Mouse (Mus musculus) midbrain, embryonic 15.5 days (tissue): ENCODE results near the gene Ppil6. TPM values are rescaled to one million over a fixed set of nuclear protein-coding genes. Genes with fewer than 3 reads are reported as not detected.
A peak's percentile ranks its signal among the peaks of the same experiment; 100 is the strongest.

Experiments used
- ATAC-seq: fragments of 200-750 bp; cut with Nextera tagmentation; replicated peaks from 2 replicates; pipeline ENCODE4 v1.8.0; 2017; ENCODE audit warnings: moderate TSS enrichment
- H3K27ac ChIP-seq: fragments of 300-500 bp; sonication (generic); 2 replicates; pipeline ENCODE4 v1.5.1; 2015; ENCODE audit warnings: mild to moderate bottlenecking, inconsistent platforms
- H3K27me3 ChIP-seq: fragments of 300-500 bp; sonication (generic); replicated peaks from 2 replicates; pipeline ENCODE4 v1.6.1; 2015; ENCODE audit warnings: inconsistent platforms
- H3K36me3 ChIP-seq: fragments of 300-500 bp; sonication (generic); replicated peaks from 2 replicates; pipeline ENCODE4 v1.6.1; 2015; ENCODE audit warnings: inconsistent platforms
- H3K4me1 ChIP-seq: fragments of 300-500 bp; sonication (generic); 2 replicates; pipeline ENCODE4 v1.6.1; 2015; ENCODE audit warnings: inconsistent platforms
- H3K4me2 ChIP-seq: fragments of 300-500 bp; sonication (generic); 2 replicates; pipeline ENCODE4 v1.6.1; 2015; ENCODE audit warnings: inconsistent platforms, mild to moderate bottlenecking, moderate library complexity
- H3K4me3 ChIP-seq: fragments of 300-500 bp; sonication (generic); 2 replicates; pipeline ENCODE4 v1.5.1; 2015; ENCODE audit warnings: mild to moderate bottlenecking, inconsistent platforms
- H3K9ac ChIP-seq: fragments of 300-500 bp; sonication (generic); 2 replicates; pipeline ENCODE4 v1.6.1; 2015; ENCODE audit warnings: mild to moderate bottlenecking, inconsistent platforms
- H3K9me3 ChIP-seq: fragments of 300-500 bp; sonication (generic); 2 replicates; pipeline ENCODE4 v1.6.1; 2016; ENCODE audit warnings: inconsistent platforms
- WGBS: fragments of 180-500 bp; shearing (Covaris S2); methylation state at CpG from one replicate; pipeline ENCODE4 v1.1.7; 2015; ENCODE audit warnings: mixed read lengths; 5-methylcytosine and 5-hydroxymethylcytosine counted together
- polyA plus RNA-seq: library from polyadenylated mRNA; unstranded; fragments of >200 nt; fragmentation: Nextera tagmentation; extraction: Ambion mirVana; gene quantifications from 2 replicates; pipeline ENCODE4 v1.2.1, GENCODE M21; 2015

The Ppil6 gene
- polyA plus RNA-seq, 1 experiment from 2014 or later: 3.2 TPM

- H3K27ac ChIP-seq: no peak overlapping the region
- no peak overlapping the region for H3K4me3 ChIP-seq
- 37% methylated on average over 6 of the region's 6 CpGs for WGBS
- H3K27me3 ChIP-seq: no peaks in the 10 kb centered on the region
- H3K9ac ChIP-seq: no peak overlapping the region
- peaks cover 10% of the 10 kb centered on the region for H3K36me3 ChIP-seq
- no peaks in the 10 kb centered on the region for H3K4me1 ChIP-seq
- ATAC-seq: no peak
- no peaks in the 10 kb centered on the region for H3K9me3 ChIP-seq
- H3K4me2 ChIP-seq: no peak overlapping the region
Observed at GRCm38 (mm10) chr10:41467325-41467724, 22.9 kb upstream of the Ppil6 start.

GRCm38 (mm10) chr10:41470693-41471092 is 19.5 kb upstream of the Ppil6 start:
- Histone ChIP-seq H3K9me3 (no peaks in the 10 kb centered on the region), H3K27ac (no peak overlapping the region), H3K4me1 (peaks cover under 1% of the 10 kb centered on the region), H3K4me3 (no peak overlapping the region), H3K36me3 (no peaks in the 10 kb centered on the region; the same call in 1 of the 2 replicates), H3K4me2 (no peak overlapping the region), H3K9ac (no peak overlapping the region), H3K27me3 (no peaks in the 10 kb centered on the region)
- ATAC-seq: no peak
- WGBS: 87% methylated on average over 3 of the region's 3 CpGs

- Histone ChIP-seq H3K27me3 (no peaks in the 10 kb centered on the region), H3K4me3 (no peak overlapping the region), H3K36me3 (no peaks in the 10 kb centered on the region; the same call in 1 of the 2 replicates), H3K4me2 (no peak overlapping the region), H3K27ac (no peak overlapping the region), H3K4me1 (peaks cover 19% of the 10 kb centered on the region), H3K9me3 (no peaks in the 10 kb centered on the region), H3K9ac (no peak overlapping the region)
- no peak for ATAC-seq
Observed at GRCm38 (mm10) chr10:41472534-41472933, 17.7 kb upstream of the Ppil6 start.

GRCm38 (mm10) chr10:41472962-41473481 is 17.2 kb upstream of the Ppil6 start:
- no peaks in the 10 kb centered on the region for H3K9me3 ChIP-seq
- H3K9ac ChIP-seq: no peak overlapping the region
- WGBS: 76% methylated on average over 5 of the region's 5 CpGs
- H3K27me3 ChIP-seq: no peaks in the 10 kb centered on the region
- H3K4me2 ChIP-seq: no peak overlapping the region
- no peak for ATAC-seq
- H3K36me3 ChIP-seq: no peaks in the 10 kb centered on the region; the same call in 1 of the 2 replicates
- no peak overlapping the region for H3K27ac ChIP-seq
- peaks cover 23% of the 10 kb centered on the region for H3K4me1 ChIP-seq
- H3K4me3 ChIP-seq: no peak overlapping the region

GRCm38 (mm10) chr10:41473782-41474468 is 16.3 kb upstream of the Ppil6 start:
- no peak overlapping the region for H3K4me3 ChIP-seq
- ATAC-seq: no peak
- no peak overlapping the region for H3K27ac ChIP-seq
- WGBS: 83% methylated on average over 6 of the region's 6 CpGs
- peaks cover 23% of the 10 kb centered on the region for H3K4me1 ChIP-seq
- H3K9ac ChIP-seq: no peak overlapping the region
- no peaks in the 10 kb centered on the region for H3K9me3 ChIP-seq
- no peak overlapping the region for H3K4me2 ChIP-seq
- no peaks in the 10 kb centered on the region for H3K36me3 ChIP-seq
- no peaks in the 10 kb centered on the region for H3K27me3 ChIP-seq

- 88% methylated on average over 1 of the region's 1 CpGs for WGBS
- no peak overlapping the region for H3K27ac ChIP-seq
Observed at GRCm38 (mm10) chr10:41474981-41475391, 15.3 kb upstream of the Ppil6 start.

GRCm38 (mm10) chr10:41476171-41477017 is 13.8 kb upstream of the Ppil6 start, which contains the start of gene Mical1:
Gene Mical1, plus strand, starts transcription at chr10:41476314.
- H3K9me3 ChIP-seq: no peaks in the 10 kb centered on the region
- peak within 1 kb of the TSS; percentile 71 for H3K27ac ChIP-seq
- peak within 1 kb of the TSS; percentile 82 for H3K4me2 ChIP-seq
- peak; percentile 71 for ATAC-seq
- under 1% methylated on average over 35 of the region's 35 CpGs for WGBS
- peaks cover 26% of the 10 kb centered on the region for H3K4me1 ChIP-seq
- H3K36me3 ChIP-seq: no peaks in the 10 kb centered on the region
- peak within 1 kb of the TSS; percentile 48 for H3K9ac ChIP-seq
- H3K4me3 ChIP-seq: peak within 1 kb of the TSS; percentile 52
- no peaks in the 10 kb centered on the region for H3K27me3 ChIP-seq

More at GRCm38 (mm10) chr10:41474981-41475391, 15.3 kb upstream of the Ppil6 start:
- no peaks in the 10 kb centered on the region for H3K27me3 ChIP-seq
- H3K4me2 ChIP-seq: no peak overlapping the region
- no peaks in the 10 kb centered on the region for H3K9me3 ChIP-seq
- H3K36me3 ChIP-seq: no peaks in the 10 kb centered on the region
- H3K9ac ChIP-seq: no peak overlapping the region
- ATAC-seq: no peak
- no peak overlapping the region for H3K4me3 ChIP-seq
- peaks cover 26% of the 10 kb centered on the region for H3K4me1 ChIP-seq

- no peaks in the 10 kb centered on the region for H3K9me3 ChIP-seq
- H3K4me1 ChIP-seq: peaks cover 26% of the 10 kb centered on the region
- peak overlapping the region; percentile 52 for H3K4me3 ChIP-seq
- H3K36me3 ChIP-seq: no peaks in the 10 kb centered on the region
- H3K4me2 ChIP-seq: peak overlapping the region; percentile 82
- 0% methylated on average over 9 of the region's 9 CpGs for WGBS
- peak overlapping the region; percentile 48 for H3K9ac ChIP-seq
- no peaks in the 10 kb centered on the region for H3K27me3 ChIP-seq
- ATAC-seq: peak; percentile 27
- H3K27ac ChIP-seq: peak overlapping the region; percentile 71
Observed at GRCm38 (mm10) chr10:41477018-41477277, 13.3 kb upstream of the Ppil6 start.

- Histone ChIP-seq H3K4me1 (peaks cover 26% of the 10 kb centered on the region), H3K4me3 (peak overlapping the region; percentile 52), H3K9ac (peak overlapping the region; percentile 48), H3K27ac (peak overlapping the region; percentile 71), H3K27me3 (no peaks in the 10 kb centered on the region), H3K4me2 (peak overlapping the region; percentile 82), H3K9me3 (no peaks in the 10 kb centered on the region), H3K36me3 (no peaks in the 10 kb centered on the region)
- ATAC-seq: peak; percentile 76
- WGBS: under 1% methylated on average over 20 of the region's 20 CpGs
Observed at GRCm38 (mm10) chr10:41477278-41478181, 12.7 kb upstream of the Ppil6 start.

GRCm38 (mm10) chr10:41479961-41480360 is 10.3 kb upstream of the Ppil6 start:
- Histone ChIP-seq H3K4me2 (no peak overlapping the region), H3K9ac (no peak overlapping the region), H3K4me1 (peaks cover 26% of the 10 kb centered on the region), H3K4me3 (no peak overlapping the region), H3K9me3 (no peaks in the 10 kb centered on the region), H3K27me3 (no peaks in the 10 kb centered on the region), H3K36me3 (no peaks in the 10 kb centered on the region), H3K27ac (no peak overlapping the region)
- no peak for ATAC-seq
- WGBS: 89% methylated on average over 3 of the region's 3 CpGs

GRCm38 (mm10) chr10:41480938-41481880 is 9.0 kb upstream of the Ppil6 start:
- Histone ChIP-seq H3K36me3 (no peaks in the 10 kb centered on the region), H3K27me3 (no peaks in the 10 kb centered on the region), H3K4me1 (peaks cover 20% of the 10 kb centered on the region), H3K4me2 (no peak overlapping the region), H3K27ac (no peak overlapping the region), H3K9ac (no peak overlapping the region), H3K4me3 (no peak overlapping the region), H3K9me3 (no peaks in the 10 kb centered on the region)
- ATAC-seq: no peak
- WGBS: 70% methylated on average over 33 of the region's 33 CpGs
